Mouse (Mus musculus) C2C12 (cell line): ENCODE results near the gene Msi2. TPM values are rescaled to one million over a fixed set of nuclear protein-coding genes. Genes with fewer than 3 reads are reported as not detected.

Experiments
- H3K27me3 ChIP-seq: one replicate; pipeline ENCODE4 v1.6.1; 2011; ENCODE audit not compliant: control insufficient read depth, insufficient read depth, insufficient read length
- H3K36me3 ChIP-seq: one replicate; pipeline ENCODE4 v1.6.1; 2011; ENCODE audit not compliant: control insufficient read depth, insufficient read depth
- H3K4me3 ChIP-seq: one replicate; pipeline ENCODE4 v1.5.1; 2011; ENCODE audit warnings: mild to moderate bottlenecking, control low read depth; ENCODE audit not compliant: poor library complexity, insufficient read depth, severe bottlenecking
- H3K79me2 ChIP-seq: one replicate; pipeline ENCODE4 v1.6.1; 2011; ENCODE audit not compliant: control insufficient read depth, insufficient read depth
- H3K79me3 ChIP-seq: one replicate; pipeline ENCODE4 v1.6.1; 2011; ENCODE audit warnings: low read depth, control low read depth
- H3ac ChIP-seq: one replicate; pipeline ENCODE3; 2011; ENCODE audit warnings: low read depth; ENCODE audit not compliant: control insufficient read depth, insufficient read length
- CEBPB ChIP-seq: IDR thresholded peaks from one replicate; pipeline ENCODE4 v1.6.1; 2011; ENCODE audit warnings: low read depth, mild to moderate bottlenecking, control low read depth, moderate library complexity
- CTCF ChIP-seq: IDR thresholded peaks from one replicate; pipeline ENCODE4 v1.5.1; 2011; ENCODE audit not compliant: control insufficient read depth, insufficient read depth, insufficient read length
- FOSL1 ChIP-seq: IDR thresholded peaks from one replicate; pipeline ENCODE4 v1.8.0; 2011; ENCODE audit warnings: mild to moderate bottlenecking, low read length; ENCODE audit not compliant: poor library complexity, insufficient read depth, severe bottlenecking
- MAX ChIP-seq: IDR thresholded peaks from one replicate; pipeline ENCODE4 v1.6.1; 2011; ENCODE audit warnings: mild to moderate bottlenecking, control low read depth
- MYOD1 ChIP-seq: IDR thresholded peaks from one replicate; pipeline ENCODE4 v1.6.1; 2011; ENCODE audit warnings: low read depth; ENCODE audit not compliant: control insufficient read depth, insufficient read length
- MYOG ChIP-seq: IDR thresholded peaks from one replicate; pipeline ENCODE4 v1.6.1; 2011; ENCODE audit not compliant: control insufficient read depth, insufficient read length; ENCODE audit errors: extremely low read depth
- USF1 ChIP-seq: IDR thresholded peaks from one replicate; pipeline ENCODE4 v1.6.1; 2011; ENCODE audit warnings: low read depth, mild to moderate bottlenecking, control low read depth, moderate library complexity
- polyA plus RNA-seq: library from polyadenylated mRNA; unstranded; fragments of >200 nt; fragmentation: generic; extraction: Trizol; gene quantifications from one replicate; pipeline ENCODE4 v1.2.1, GENCODE M21; 2012; ENCODE audit warnings: missing spikeins

Msi2 gene
- polyA plus RNA-seq, 1 experiment: 8.4 TPM

DNA sequence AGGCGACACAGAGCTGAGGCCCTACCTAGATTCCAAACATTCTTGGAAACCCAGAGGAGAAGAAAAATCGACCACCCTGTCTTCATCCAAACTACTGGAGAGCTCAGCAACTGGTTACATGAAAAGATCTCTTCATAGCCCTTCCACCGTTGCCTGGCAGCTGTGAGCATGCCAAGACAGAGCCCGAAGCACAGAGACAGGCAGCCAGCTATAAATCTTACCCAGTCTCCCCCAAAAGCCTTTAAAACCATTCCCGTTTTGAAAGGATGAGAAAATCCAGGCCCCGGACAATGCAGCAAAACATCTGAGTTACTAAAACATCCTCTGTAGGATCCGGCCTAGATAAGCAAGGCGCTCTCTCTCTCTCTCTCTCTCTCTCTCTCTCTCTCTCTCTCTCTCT is 124.3 kb downstream of the Msi2 start:
- Histone ChIP-seq H3K79me3 (no peaks in the 10 kb centered on the region), H3K79me2 (peaks cover 8% of the 10 kb centered on the region), H3K36me3 (no peaks in the 10 kb centered on the region), H3K4me3 (no peak overlapping the region), H3K27me3 (no peaks in the 10 kb centered on the region), H3ac (no peak overlapping the region)
- TF ChIP-seq USF1 (no peak), MYOD1 (no peak), MAX (no peak), CTCF (no peak), FOSL1 (no peak), CEBPB (no peak), MYOG (no peak)

DNA sequence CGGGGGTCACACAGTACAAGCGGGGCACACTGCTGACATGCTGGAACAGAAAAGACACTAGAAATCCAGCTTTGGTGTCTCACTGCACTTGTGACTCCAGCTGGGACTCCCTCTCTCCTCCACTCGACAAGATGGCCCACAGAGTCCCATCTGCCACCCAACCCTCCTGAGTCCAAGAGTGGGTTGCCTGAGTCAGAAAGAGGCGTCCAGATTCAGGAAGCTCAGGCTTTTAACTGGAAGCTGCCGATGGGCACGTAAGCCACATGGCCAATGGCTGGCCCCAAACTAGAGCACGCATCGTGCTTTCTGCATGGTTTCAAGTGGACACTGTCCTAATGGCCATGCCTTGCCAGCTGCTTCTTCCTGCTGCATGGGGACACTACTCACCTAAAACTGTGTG is 126.2 kb downstream of the Msi2 start:
- no peaks in the 10 kb centered on the region for H3K79me3 ChIP-seq
- no peak overlapping the region for H3ac ChIP-seq
- H3K27me3 ChIP-seq: no peaks in the 10 kb centered on the region
- H3K4me3 ChIP-seq: no peak overlapping the region
- TF ChIP-seq FOSL1 (no peak), MYOD1 (no peak), CEBPB (no peak)
- H3K79me2 ChIP-seq: peaks cover 12% of the 10 kb centered on the region
- peaks cover 10% of the 10 kb centered on the region for H3K36me3 ChIP-seq

GRCm38 (mm10) chr11:88590647-88591046 is 127.7 kb downstream of the Msi2 start:
- TF ChIP-seq MAX (no peak), MYOD1 (no peak), MYOG (no peak), CTCF (no peak), FOSL1 (no peak), USF1 (no peak), CEBPB (no peak)
- H3K4me3 ChIP-seq: no peak overlapping the region
- no peak overlapping the region for H3ac ChIP-seq
- H3K36me3 ChIP-seq: peaks cover 10% of the 10 kb centered on the region
- no peaks in the 10 kb centered on the region for H3K27me3 ChIP-seq
- peaks cover 22% of the 10 kb centered on the region for H3K79me2 ChIP-seq
- H3K79me3 ChIP-seq: peaks cover 2% of the 10 kb centered on the region

- peaks cover 28% of the 10 kb centered on the region for H3K79me2 ChIP-seq
- peak overlapping the region; percentile 4 for H3ac ChIP-seq
- H3K4me3 ChIP-seq: no peak overlapping the region
- peaks cover 4% of the 10 kb centered on the region for H3K79me3 ChIP-seq
- peaks cover 10% of the 10 kb centered on the region for H3K36me3 ChIP-seq
- peak; percentile 79 for TF ChIP-seq MAX
- TF ChIP-seq MYOG: no peak
- H3K27me3 ChIP-seq: no peaks in the 10 kb centered on the region
Observed at GRCm38 (mm10) chr11:88589641-88590040, 128.7 kb downstream of the Msi2 start.

GRCm38 (mm10) chr11:88588688-88589210 is 129.6 kb downstream of the Msi2 start:
- Histone ChIP-seq H3ac (no peak overlapping the region), H3K36me3 (peaks cover 10% of the 10 kb centered on the region), H3K27me3 (no peaks in the 10 kb centered on the region), H3K79me2 (peaks cover 33% of the 10 kb centered on the region), H3K79me3 (peaks cover 4% of the 10 kb centered on the region), H3K4me3 (no peak overlapping the region)
- TF ChIP-seq CTCF (no peak), CEBPB (no peak), MAX (no peak), USF1 (no peak), MYOG (no peak), FOSL1 (no peak), MYOD1 (no peak)

DNA sequence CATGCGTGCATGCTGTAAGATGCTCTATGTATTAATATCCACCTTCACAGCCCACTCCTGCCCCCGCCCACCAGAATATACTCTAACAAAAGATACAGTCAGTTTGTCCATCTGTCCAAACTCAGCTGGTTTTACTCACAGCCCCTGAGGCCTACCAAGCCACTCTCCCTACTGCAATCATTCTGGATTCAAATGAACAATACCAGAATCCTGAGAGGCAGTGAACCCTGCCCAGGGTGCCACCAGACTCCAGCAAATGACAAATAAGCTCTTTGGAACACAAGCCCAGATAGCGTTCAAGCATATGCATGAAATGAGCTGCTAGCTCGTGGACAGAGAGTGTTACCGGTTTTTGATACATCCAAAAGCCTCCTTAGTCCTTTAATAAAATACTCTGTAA is 130.6 kb downstream of the Msi2 start:
- peaks cover 10% of the 10 kb centered on the region for H3K36me3 ChIP-seq
- peaks cover 4% of the 10 kb centered on the region for H3K79me3 ChIP-seq
- H3ac ChIP-seq: no peak overlapping the region
- TF ChIP-seq MYOD1: no peak
- no peak for TF ChIP-seq CEBPB
- no peak for TF ChIP-seq CTCF
- TF ChIP-seq FOSL1: no peak
- TF ChIP-seq USF1: no peak
- no peak for TF ChIP-seq MAX
- no peak for TF ChIP-seq MYOG
- no peak overlapping the region for H3K4me3 ChIP-seq
- H3K79me2 ChIP-seq: peaks cover 33% of the 10 kb centered on the region
- H3K27me3 ChIP-seq: no peaks in the 10 kb centered on the region
